ENCODE assay signal across 9 mouse cellular contexts in genomic region chr15:27189699-27190098, GRCm38 (mm10).
A peak's percentile ranks its signal among the peaks of the same experiment; 100 is the strongest.
DNase-seq lines count a peak whose midpoint lies in the region; ATAC-seq and TF ChIP-seq lines count a peak whose summit lies in the region.
"Had no signal": no experiment of that assay in that cellular context is flagged by ENCODE, and none has a peak within 500 bp of the region (broad histone marks: within the 10 kb centered on the region; RNA-seq: fewer than 3 reads in every experiment).

No protein-coding gene starts in this region.

- H3K9ac ChIP-seq in liver, adult 2 months (ENCODE audit: low read depth, low read length): no peak overlapping the region
- no peak overlapping the region for H3K9ac ChIP-seq in liver, embryonic 11.5 days (ENCODE audit: low read depth, low read length)
- no peak overlapping the region for H3K9ac ChIP-seq in forebrain, embryonic 14.5 days (ENCODE audit: low read length)
- H3K9ac ChIP-seq in hindbrain, postnatal 0 days (replicated peaks; ENCODE audit: low read length): no peak overlapping the region
- H3K9ac ChIP-seq: limb, embryonic 12.5 days had no signal

- H3K4me3 ChIP-seq in liver, adult 2 months (ENCODE audit: insufficient read depth, low read depth, low read length): no peak overlapping the region
- no peak overlapping the region for H3K4me3 ChIP-seq in liver, embryonic 11.5 days (ENCODE audit: low read depth, low read length)
- H3K4me3 ChIP-seq in forebrain, embryonic 14.5 days (ENCODE audit: low read depth, low read length): no peak overlapping the region
- H3K4me3 ChIP-seq in hindbrain, postnatal 0 days (ENCODE audit: low read length): no peak overlapping the region
- H3K4me3 ChIP-seq: limb, embryonic 12.5 days had no signal

- ATAC-seq in liver, embryonic 11.5 days (replicated peaks; ENCODE audit: low FRiP score): no peak
- peak; percentile 76 for ATAC-seq in forebrain, embryonic 14.5 days
- ATAC-seq in hindbrain, postnatal 0 days: peak; percentile 70; the same call in 1 of the 2 replicates
- no peak for ATAC-seq in CD4-positive, CD25-positive, alpha-beta regulatory T cell, adult 4 months

- peak; percentile 37 for TF ChIP-seq CTCF in liver, adult 2 months (IDR thresholded peaks at IDR 0.05; ENCODE audit: low read depth, low read length)
- peak; percentile 91 for TF ChIP-seq CTCF in hindbrain, postnatal 0 days (IDR thresholded peaks at IDR 0.05; ENCODE audit: low read depth)

- no peaks in the 10 kb centered on the region for H3K4me1 ChIP-seq in liver, adult 2 months (ENCODE audit: control insufficient read depth, insufficient read depth, low read length)
- H3K4me1 ChIP-seq in liver, embryonic 11.5 days (replicated peaks; ENCODE audit: control insufficient read depth, insufficient read depth, low read length): no peaks in the 10 kb centered on the region
- H3K4me1 ChIP-seq in forebrain, embryonic 14.5 days (ENCODE audit: control insufficient read depth, insufficient read depth, low read length): no peaks in the 10 kb centered on the region
- H3K4me1 ChIP-seq in hindbrain, postnatal 0 days (ENCODE audit: insufficient read depth, low read length): no peaks in the 10 kb centered on the region
- H3K4me1 ChIP-seq: limb, embryonic 12.5 days had no signal

- H3K9me3 ChIP-seq in liver, embryonic 11.5 days (ENCODE audit: control insufficient read depth, low read length): no peaks in the 10 kb centered on the region
- H3K9me3 ChIP-seq in forebrain, embryonic 14.5 days (replicated peaks; ENCODE audit: control insufficient read depth, low read length): no peaks in the 10 kb centered on the region
- H3K9me3 ChIP-seq in hindbrain, postnatal 0 days (ENCODE audit: low read length): no peaks in the 10 kb centered on the region
- H3K9me3 ChIP-seq: limb, embryonic 12.5 days had no signal

- intact Hi-C loops in left cerebral cortex, postnatal 25 days (cut with DNase I): loop anchor here (2.0 to 5.0 kb wide), 3 partner anchors 547 to 719 kb away; no protein-coding TSS in a partner anchor

- TF ChIP-seq POLR2A in liver, adult 2 months (IDR thresholded peaks at IDR 0.05; ENCODE audit: extremely low read depth, insufficient read depth, low read length): no peak

- H3K79me2 ChIP-seq in liver, adult 2 months (ENCODE audit: control insufficient read depth, insufficient read depth, low read length): no peaks in the 10 kb centered on the region

- no peak overlapping the region for H3K4me2 ChIP-seq in liver, embryonic 11.5 days
- no peak overlapping the region for H3K4me2 ChIP-seq in forebrain, embryonic 14.5 days (ENCODE audit: low read length)
- H3K4me2 ChIP-seq in hindbrain, postnatal 0 days (ENCODE audit: low read depth, low read length): no peak overlapping the region
- H3K4me2 ChIP-seq: limb, embryonic 12.5 days had no signal

- no peaks in the 10 kb centered on the region for H3K36me3 ChIP-seq in liver, adult 2 months (ENCODE audit: control insufficient read depth, insufficient read depth, low read length)
- no peaks in the 10 kb centered on the region for H3K36me3 ChIP-seq in liver, embryonic 11.5 days (ENCODE audit: control insufficient read depth, insufficient read depth, low read length)
- no peaks in the 10 kb centered on the region for H3K36me3 ChIP-seq in forebrain, embryonic 14.5 days (ENCODE audit: control insufficient read depth, insufficient read depth, low read length)
- no peaks in the 10 kb centered on the region for H3K36me3 ChIP-seq in hindbrain, postnatal 0 days (ENCODE audit: insufficient read depth, low read length)
- H3K36me3 ChIP-seq: limb, embryonic 12.5 days had no signal

- WGBS in liver, adult 2 months: 45% methylated on average over 4 of the region's 4 CpGs
- 50% methylated on average over 4 of the region's 4 CpGs for WGBS in liver, embryonic 11.5 days
- 48% methylated on average over 4 of the region's 4 CpGs for WGBS in forebrain, embryonic 14.5 days
- WGBS in hindbrain, postnatal 0 days: 35% methylated on average over 4 of the region's 4 CpGs

- H3K27me3 ChIP-seq in liver, adult 2 months (ENCODE audit: control insufficient read depth, insufficient read depth, low read length): no peaks in the 10 kb centered on the region
- H3K27me3 ChIP-seq in liver, embryonic 11.5 days (replicated peaks; ENCODE audit: control insufficient read depth, insufficient read depth, low read length): no peaks in the 10 kb centered on the region
- no peaks in the 10 kb centered on the region for H3K27me3 ChIP-seq in forebrain, embryonic 14.5 days (replicated peaks; ENCODE audit: control insufficient read depth, insufficient read depth, low read length)
- H3K27me3 ChIP-seq in hindbrain, postnatal 0 days (ENCODE audit: insufficient read depth, low read length): no peaks in the 10 kb centered on the region
- H3K27me3 ChIP-seq: limb, embryonic 12.5 days had no signal

- DNase-seq in liver, adult 2 months (ENCODE audit: extremely low read depth, low read depth, low spot score): peak; percentile 13
- no peak for DNase-seq in liver, embryonic 11.5 days (ENCODE audit: low spot score)
- DNase-seq in brain, embryonic 18.5 days (ENCODE audit: low read depth, low spot score): peak; percentile 32
- peak; percentile 81 for DNase-seq in forebrain, embryonic 14.5 days (ENCODE audit: low spot score)
- DNase-seq in hindbrain, postnatal 0 days (ENCODE audit: low spot score): peak; percentile 87
- peak; percentile 69 to 72 for DNase-seq in left cerebral cortex, postnatal 25 days (ENCODE audit: low spot score in 2 of 2)
- DNase-seq in retina, adult 2 months (ENCODE audit: low read depth, low spot score): peak; percentile 28

- H3K27ac ChIP-seq in liver, adult 2 months (replicated peaks; ENCODE audit: insufficient read depth, low read depth, low read length): no peak overlapping the region
- no peak overlapping the region for H3K27ac ChIP-seq in liver, embryonic 11.5 days (ENCODE audit: low read depth, low read length)
- H3K27ac ChIP-seq in forebrain, embryonic 14.5 days (ENCODE audit: low read depth, low read length): no peak overlapping the region
- H3K27ac ChIP-seq in hindbrain, postnatal 0 days: no peak overlapping the region
- H3K27ac ChIP-seq: limb, embryonic 12.5 days had no signal

Comparison
In these comparisons a context has a peak if more than half of its experiments do, and no peak if none do; other contexts are left out.
1. ATAC-seq: peak in forebrain, embryonic 14.5 days (single experiment) and hindbrain, postnatal 0 days (single experiment); none in liver, embryonic 11.5 days (single experiment) and CD4-positive, CD25-positive, alpha-beta regulatory T cell, adult 4 months (single experiment).